Mouse (Mus musculus) macrophage (primary cell): ENCODE measurements around the gene Krtap28-13. TPM values are rescaled to one million over a fixed set of nuclear protein-coding genes. Genes with fewer than 3 reads are reported as not detected.

Source experiments
- H3K27ac ChIP-seq: fragments of 350-480 bp; formaldehyde crosslinking; 2 replicates; pipeline ENCODE4 v1.9.0; 2021
- H3K36me3 ChIP-seq: fragments of 350-480 bp; formaldehyde crosslinking; 2 replicates; pipeline ENCODE4 v1.9.0; 2021; ENCODE audit errors: inconsistent target
- H3K4me3 ChIP-seq: fragments of 350-480 bp; formaldehyde crosslinking; 2 replicates; pipeline ENCODE4 v1.9.0; 2021; ENCODE audit errors: inconsistent target
- H3K79me2 ChIP-seq: fragments of 350-480 bp; formaldehyde crosslinking; 2 replicates; pipeline ENCODE4 v1.9.0; 2021; ENCODE audit errors: inconsistent target
- WGBS: methylation state at CpG from one replicate; pipeline ENCODE4 v1.1.7; 2026; ENCODE audit warnings: inconsistent platforms; ENCODE audit not compliant: missing documents; 5-methylcytosine and 5-hydroxymethylcytosine counted together
- polyA plus RNA-seq: library from polyadenylated mRNA; stranded (reverse); fragments of 250-400 nt; gene quantifications from 3 replicates; pipeline ENCODE4 v1.2.4, GENCODE M21; 2018; ENCODE audit warnings: inconsistent platforms

Gene Krtap28-13
- polyA plus RNA-seq, 1 experiment from 2014 or later, result not detected

DNA sequence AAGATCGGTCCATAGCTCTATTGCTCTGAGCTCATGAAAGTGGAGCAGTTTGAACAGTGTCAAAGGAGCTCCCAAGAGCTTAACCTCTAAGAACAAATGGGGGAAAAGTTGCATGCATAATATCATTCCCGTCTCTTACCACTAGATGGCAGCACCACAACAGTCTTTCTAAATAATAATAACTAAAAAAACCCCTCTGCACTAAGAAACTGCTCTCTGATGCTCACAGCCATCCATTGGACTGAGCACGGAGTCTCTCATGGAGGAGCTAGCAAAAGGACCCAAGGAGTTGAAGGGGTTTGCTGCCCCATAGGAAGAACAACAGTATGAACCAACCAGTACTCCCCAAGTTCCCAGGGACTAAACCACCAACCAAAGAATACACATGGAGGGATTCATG, 4.1 kb downstream of the Krtap28-13 start:
- Histone ChIP-seq H3K36me3 (no peaks in the 10 kb centered on the region), H3K4me3 (no peak overlapping the region), H3K27ac (no peak overlapping the region), H3K79me2 (no peaks in the 10 kb centered on the region)
- WGBS, result 13% methylated on average over 3 of the region's 3 CpGs

DNA sequence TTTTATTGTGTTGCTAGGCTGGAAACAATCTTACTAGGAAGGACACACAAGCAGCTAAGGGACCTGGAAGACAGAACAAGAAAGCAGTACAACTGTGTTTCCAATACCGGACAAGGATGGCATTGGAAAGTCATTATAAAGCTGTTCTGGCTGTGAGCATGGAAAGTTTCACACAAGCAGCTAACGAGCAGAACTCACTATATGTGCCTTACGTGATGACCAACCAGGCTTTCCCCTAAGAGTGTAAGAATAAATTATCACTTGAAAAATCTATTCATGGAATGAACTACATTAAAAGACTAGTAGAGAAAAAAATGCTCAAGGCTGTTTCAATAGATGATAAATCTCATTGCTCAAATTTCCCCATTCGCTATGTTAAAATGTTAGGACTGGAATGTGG, 5.8 kb downstream of the Krtap28-13 start:
- H3K4me3 ChIP-seq, result no peak overlapping the region
- H3K79me2 ChIP-seq, result no peaks in the 10 kb centered on the region
- WGBS, result 95% methylated on average over 4 of the region's 4 CpGs
- no peak overlapping the region for H3K27ac ChIP-seq
- H3K36me3 ChIP-seq, result no peaks in the 10 kb centered on the region

DNA sequence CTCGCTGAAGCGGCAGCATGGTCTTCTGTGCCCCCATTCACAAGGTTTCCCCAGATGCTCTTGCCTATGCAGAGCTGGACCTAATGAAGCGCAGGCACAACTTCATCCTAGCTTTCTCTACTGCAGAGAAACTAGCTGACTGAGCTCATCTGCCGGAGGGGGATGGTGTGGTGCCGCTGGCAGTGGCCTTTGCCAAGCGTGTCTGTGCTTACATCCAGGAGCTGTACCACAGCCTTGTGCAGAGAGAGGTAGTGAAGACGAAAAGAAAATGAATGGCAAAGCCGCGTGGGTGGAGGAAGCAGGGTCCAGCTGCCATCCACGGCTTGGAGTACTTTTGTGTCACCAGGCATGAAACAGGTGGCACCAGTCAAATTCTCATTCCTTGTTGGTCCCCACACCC, 6.5 kb downstream of the Krtap28-13 start:
- Histone ChIP-seq H3K36me3 (no peaks in the 10 kb centered on the region), H3K79me2 (no peaks in the 10 kb centered on the region), H3K27ac (no peak overlapping the region), H3K4me3 (no peak overlapping the region)
- WGBS, result 81% methylated on average over 10 of the region's 10 CpGs

DNA sequence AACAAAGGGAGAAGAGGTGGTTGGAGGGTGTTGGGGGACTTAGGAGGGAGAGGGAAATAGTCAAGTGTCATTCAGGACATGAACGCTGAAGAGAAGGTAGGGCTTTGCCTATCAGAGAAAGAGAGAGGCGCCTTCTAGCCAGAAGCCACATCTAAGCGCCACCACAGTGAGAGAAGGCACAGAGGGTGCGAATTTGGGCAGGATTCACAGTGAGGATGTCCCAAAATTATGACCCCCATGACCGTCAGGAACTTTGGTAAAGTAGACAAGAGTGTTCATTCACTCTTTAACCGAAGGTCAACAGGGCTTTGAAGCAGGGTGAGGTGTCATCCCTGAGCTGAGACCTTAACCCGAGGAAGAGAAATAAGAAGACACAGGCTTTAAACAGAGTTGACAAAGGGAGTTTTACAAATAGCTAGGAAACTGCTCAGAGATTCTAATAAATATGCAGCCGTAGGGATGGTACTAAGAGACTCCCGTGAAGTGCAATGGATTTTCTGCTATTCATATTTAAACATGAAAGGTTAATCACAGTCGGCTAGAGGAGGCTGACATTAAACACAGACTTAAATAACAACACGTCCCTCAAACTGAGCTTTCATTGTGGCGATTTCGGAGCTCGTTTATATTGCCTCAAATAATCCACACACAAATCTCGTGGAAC, 14.9 kb downstream of the Krtap28-13 start:
- WGBS, result 35% methylated on average over 15 of the region's 15 CpGs
- Histone ChIP-seq H3K27ac (no peak overlapping the region), H3K4me3 (no peak overlapping the region), H3K36me3 (no peaks in the 10 kb centered on the region), H3K79me2 (no peaks in the 10 kb centered on the region)

- H3K27ac ChIP-seq, result no peak overlapping the region
- H3K79me2 ChIP-seq, result no peaks in the 10 kb centered on the region
- WGBS, result 43% methylated on average over 11 of the region's 11 CpGs
- no peak overlapping the region for H3K4me3 ChIP-seq
- H3K36me3 ChIP-seq, result no peaks in the 10 kb centered on the region
These were observed 15.6 kb downstream of the Krtap28-13 start for GRCm38 (mm10) chr1:83076190-83076917.

DNA sequence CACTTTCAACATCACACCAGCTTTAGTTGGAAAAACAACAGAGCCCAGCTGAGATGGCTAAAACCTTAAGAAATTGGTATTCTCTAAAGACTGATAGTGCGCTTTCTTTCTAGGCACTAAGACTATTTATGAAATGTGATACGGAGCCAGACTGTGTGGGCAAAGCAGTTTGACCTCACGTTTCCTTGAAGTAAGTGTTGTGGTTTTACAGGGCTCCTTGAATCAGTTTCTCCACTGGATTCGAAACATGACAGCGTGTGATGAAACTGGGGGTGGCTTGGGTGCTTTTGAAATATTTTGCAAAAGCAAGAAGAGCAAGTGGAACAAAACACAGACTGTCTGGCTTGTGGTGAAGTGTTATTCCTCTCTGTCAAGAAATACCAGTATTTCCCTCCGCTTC, 16.3 kb downstream of the Krtap28-13 start:
- no peaks in the 10 kb centered on the region for H3K79me2 ChIP-seq
- no peaks in the 10 kb centered on the region for H3K36me3 ChIP-seq
- WGBS, result 25% methylated on average over 6 of the region's 6 CpGs
- H3K4me3 ChIP-seq, result no peak overlapping the region
- no peak overlapping the region for H3K27ac ChIP-seq

DNA sequence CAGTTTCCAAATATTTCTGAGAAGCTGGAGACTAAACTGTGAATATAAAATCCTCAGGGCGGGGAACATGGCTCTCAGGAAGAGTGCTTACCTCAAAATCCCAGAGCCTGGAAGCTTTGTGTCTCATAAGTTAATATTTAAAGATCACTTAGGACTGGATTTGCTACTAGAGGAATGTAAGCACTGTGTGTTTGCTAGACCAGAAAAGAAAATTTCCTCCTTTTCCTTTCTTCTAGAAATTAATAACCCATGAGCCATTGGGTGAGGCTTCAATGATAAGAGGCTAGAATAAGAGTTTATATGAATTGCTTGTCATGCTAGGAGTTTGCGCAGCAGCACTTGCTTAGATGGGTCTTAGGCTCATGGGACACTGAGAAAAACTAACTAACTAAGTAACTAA, 24.1 kb downstream of the Krtap28-13 start:
- Histone ChIP-seq H3K27ac (no peak overlapping the region), H3K79me2 (no peaks in the 10 kb centered on the region), H3K4me3 (no peak overlapping the region), H3K36me3 (no peaks in the 10 kb centered on the region)
- WGBS, result 91% methylated on average over 2 of the region's 2 CpGs

- Histone ChIP-seq H3K79me2 (no peaks in the 10 kb centered on the region), H3K4me3 (no peak overlapping the region), H3K27ac (no peak overlapping the region), H3K36me3 (no peaks in the 10 kb centered on the region)
- 83% methylated on average over 3 of the region's 3 CpGs for WGBS
These were observed 30.5 kb downstream of the Krtap28-13 start for GRCm38 (mm10) chr1:83091268-83091667.

- Histone ChIP-seq H3K79me2 (no peaks in the 10 kb centered on the region), H3K36me3 (no peaks in the 10 kb centered on the region), H3K27ac (no peak overlapping the region), H3K4me3 (no peak overlapping the region)
- 85% methylated on average over 4 of the region's 4 CpGs for WGBS
These were observed 36.2 kb downstream of the Krtap28-13 start for GRCm38 (mm10) chr1:83096935-83097334.

DNA sequence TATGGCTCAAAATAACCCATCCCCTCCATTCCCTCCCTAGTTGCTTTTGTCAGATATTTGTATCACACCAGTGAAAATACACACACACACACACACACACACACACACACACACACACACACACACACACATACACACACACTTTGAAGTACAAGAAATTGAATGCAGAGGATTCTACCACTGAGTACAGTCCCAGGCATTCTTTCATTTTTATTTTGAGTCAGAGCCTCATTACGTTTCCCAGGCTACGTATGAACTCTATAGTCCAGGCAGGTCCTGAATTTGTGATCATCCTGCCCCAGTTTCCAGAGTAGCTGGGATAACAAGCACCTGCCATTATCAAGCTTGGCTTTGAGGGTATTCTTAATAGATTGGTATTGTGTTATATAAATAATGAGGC, 38.4 kb downstream of the Krtap28-13 start:
- H3K36me3 ChIP-seq, result no peaks in the 10 kb centered on the region
- WGBS, result 84% methylated on average over 2 of the region's 2 CpGs
- no peak overlapping the region for H3K27ac ChIP-seq

DNA sequence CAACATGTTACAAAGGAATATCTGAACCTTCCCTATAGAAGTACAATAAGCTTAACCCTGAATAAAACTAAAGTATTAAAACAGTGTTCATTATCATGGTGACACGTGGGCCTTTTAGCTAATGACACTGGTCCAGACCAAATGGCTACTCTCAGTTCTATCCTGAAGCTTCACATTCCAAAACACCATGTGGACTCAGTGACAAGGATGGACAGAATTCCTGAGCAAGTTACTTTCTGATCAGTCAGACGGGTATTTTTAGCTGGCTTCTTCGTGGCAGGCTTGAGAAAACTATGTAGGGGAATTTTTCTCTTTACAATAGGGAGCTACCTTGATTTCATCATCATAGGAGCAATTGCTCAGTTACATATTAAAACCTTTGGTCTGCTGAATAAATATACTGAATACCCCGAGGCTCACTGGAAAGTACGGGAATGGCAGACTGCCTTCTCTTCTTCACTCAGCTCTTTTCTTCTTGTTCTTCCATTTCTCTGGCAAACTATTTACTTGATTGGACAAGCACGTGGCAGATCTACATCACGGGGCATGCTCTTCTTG, 38.9 kb downstream of the Krtap28-13 start:
- H3K27ac ChIP-seq, result no peak overlapping the region
- no peaks in the 10 kb centered on the region for H3K36me3 ChIP-seq
- WGBS, result 84% methylated on average over 7 of the region's 7 CpGs
- H3K79me2 ChIP-seq, result no peaks in the 10 kb centered on the region
- no peak overlapping the region for H3K4me3 ChIP-seq

More for the DNA sequence above, 38.4 kb downstream of the Krtap28-13 start:
- H3K79me2 ChIP-seq, result no peaks in the 10 kb centered on the region
- no peak overlapping the region for H3K4me3 ChIP-seq

DNA sequence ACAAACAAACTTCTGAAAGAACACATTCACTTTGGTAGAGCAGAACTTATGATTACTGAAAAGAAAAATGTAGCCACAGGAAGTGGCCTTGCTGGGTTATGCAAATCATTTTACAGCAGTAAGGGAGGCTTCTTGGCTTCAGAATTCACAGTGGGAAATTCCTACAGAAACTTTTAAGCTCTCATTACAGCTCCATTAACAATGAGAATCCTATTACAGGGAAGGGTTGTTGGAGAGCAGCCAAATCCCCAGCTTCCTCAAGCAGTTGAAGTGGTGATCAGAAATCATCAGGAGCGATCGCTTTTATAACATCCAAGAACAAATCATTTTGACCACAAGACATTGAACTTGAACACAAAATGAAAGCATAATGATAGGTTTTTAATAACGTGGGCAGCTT, 41.2 kb downstream of the Krtap28-13 start:
- H3K36me3 ChIP-seq, result no peaks in the 10 kb centered on the region
- WGBS, result 76% methylated on average over 3 of the region's 3 CpGs
- no peaks in the 10 kb centered on the region for H3K79me2 ChIP-seq
- H3K27ac ChIP-seq, result no peak overlapping the region
- H3K4me3 ChIP-seq, result no peak overlapping the region

DNA sequence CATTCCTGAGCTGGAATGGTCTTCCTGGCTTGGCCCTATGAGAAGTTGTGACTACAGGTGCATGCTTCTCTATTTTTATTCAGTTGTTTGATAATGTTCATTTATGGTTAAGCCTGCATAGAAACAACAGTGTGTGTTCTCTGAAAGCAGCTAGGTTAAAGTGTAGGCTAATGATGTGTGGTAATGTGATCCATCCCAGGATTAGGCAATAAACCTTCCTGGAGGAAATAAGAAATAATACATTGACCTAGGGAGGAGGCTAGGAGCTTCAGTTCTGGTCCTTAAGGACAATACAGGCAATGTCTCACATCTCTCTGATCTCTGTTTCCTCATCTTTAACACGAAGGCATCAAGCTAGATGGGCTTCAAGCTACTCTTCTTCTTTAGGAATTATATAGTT, 44.7 kb downstream of the Krtap28-13 start:
- no peaks in the 10 kb centered on the region for H3K79me2 ChIP-seq
- no peak overlapping the region for H3K27ac ChIP-seq
- H3K36me3 ChIP-seq, result no peaks in the 10 kb centered on the region
- no peak overlapping the region for H3K4me3 ChIP-seq
- 40% methylated on average over 1 of the region's 1 CpGs for WGBS

GRCm38 (mm10) chr1:83107410-83107978, 46.8 kb downstream of the Krtap28-13 start:
- Histone ChIP-seq H3K4me3 (no peak overlapping the region), H3K27ac (no peak overlapping the region), H3K36me3 (no peaks in the 10 kb centered on the region), H3K79me2 (no peaks in the 10 kb centered on the region)
- WGBS, result 73% methylated on average over 5 of the region's 5 CpGs

DNA sequence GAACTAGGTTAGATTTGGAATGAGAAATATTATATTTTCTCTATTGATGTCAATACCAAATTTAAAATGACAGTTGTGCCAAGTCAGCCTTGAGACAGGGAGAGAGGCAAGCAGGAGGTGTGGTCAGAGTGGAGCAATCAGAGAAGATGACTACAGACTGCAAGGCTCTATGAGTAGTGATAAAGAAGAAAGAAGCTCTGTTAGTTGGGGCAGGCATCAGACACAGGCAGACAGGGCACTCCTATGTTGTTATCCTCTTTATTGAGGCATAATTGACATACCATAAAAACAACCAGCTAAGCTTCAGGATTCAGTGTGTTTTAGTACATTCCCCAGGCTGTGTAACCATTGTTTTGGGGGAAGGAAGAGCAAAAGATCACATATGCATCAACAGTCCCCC, 50.3 kb downstream of the Krtap28-13 start:
- Histone ChIP-seq H3K27ac (no peak overlapping the region), H3K79me2 (no peaks in the 10 kb centered on the region), H3K4me3 (no peak overlapping the region), H3K36me3 (no peaks in the 10 kb centered on the region)
